ENCODE assay signal across 38 mouse cellular contexts in the genomic region with DNA sequence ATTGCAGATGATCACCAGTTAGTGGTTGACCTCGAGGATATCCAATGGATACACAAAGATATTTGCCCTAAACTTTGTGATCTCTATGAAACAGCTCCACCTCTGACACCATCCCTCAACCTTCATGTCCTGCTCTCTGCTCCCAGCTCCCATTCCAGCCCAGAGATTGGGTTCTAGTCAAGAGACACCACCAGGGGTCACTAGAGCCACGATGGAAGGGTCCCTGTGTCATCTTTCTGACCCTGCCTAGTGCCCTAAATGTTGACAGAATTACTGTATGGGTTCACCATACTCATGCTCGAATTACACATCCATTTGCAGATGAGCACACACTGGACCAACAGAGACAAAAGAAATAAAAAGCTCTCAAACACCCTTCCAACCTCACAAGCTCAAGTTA. TPM values are rescaled to one million over a fixed set of nuclear protein-coding genes. Genes with fewer than 3 reads are reported as not detected.
DNase-seq lines count a peak whose midpoint lies in the region; ATAC-seq and TF ChIP-seq lines count a peak whose summit lies in the region.
"Had no signal": no experiment of that assay in that cellular context is flagged by ENCODE, and none has a peak within 500 bp of the region (broad histone marks: within the 10 kb centered on the region; RNA-seq: fewer than 3 reads in every experiment).

No protein-coding gene starts in this region.

- no peaks in the 10 kb centered on the region for H3K9me3 ChIP-seq in kidney, postnatal 0 days (replicated peaks; ENCODE audit: low read length)
- H3K9me3 ChIP-seq in kidney, embryonic 14.5 days (ENCODE audit: control insufficient read depth, low read length) = no peaks in the 10 kb centered on the region
- peaks cover 4% of the 10 kb centered on the region; the same call in 1 of the 2 replicates for H3K9me3 ChIP-seq in ES-Bruce4 (replicated peaks; ENCODE audit: control insufficient read depth, insufficient read depth, low read length, poor library complexity, severe bottlenecking)
- H3K9me3 ChIP-seq in MEL (replicated peaks; ENCODE audit: insufficient read depth, low read length) = peaks cover 2% of the 10 kb centered on the region; the same call in 1 of the 2 replicates
- no peaks in the 10 kb centered on the region; the same call in 1 of the 2 replicates for H3K9me3 ChIP-seq in limb, embryonic 10.5 days (replicated peaks)
- peaks cover 18% of the 10 kb centered on the region for H3K9me3 ChIP-seq in midbrain, embryonic 10.5 days (replicated peaks)
- H3K9me3 ChIP-seq: embryonic facial prominence, embryonic 12.5 days; embryonic facial prominence, embryonic 15.5 days; G1E had no signal

- no peak overlapping the region for H3K4me2 ChIP-seq in kidney, postnatal 0 days (ENCODE audit: low read length)
- H3K4me2 ChIP-seq in kidney, embryonic 14.5 days (replicated peaks; ENCODE audit: low read depth, low read length) = no peak overlapping the region
- H3K4me2 ChIP-seq: embryonic facial prominence, embryonic 12.5 days; embryonic facial prominence, embryonic 15.5 days; heart, embryonic 11.5 days; hindbrain, embryonic 12.5 days; hindbrain, embryonic 15.5 days had no signal

- H3K9ac ChIP-seq in kidney, postnatal 0 days (ENCODE audit: low read depth, low read length) = no peak overlapping the region
- no peak overlapping the region for H3K9ac ChIP-seq in kidney, embryonic 14.5 days (ENCODE audit: low read depth, low read length)
- H3K9ac ChIP-seq in ES-Bruce4 (ENCODE audit: low read depth, poor library complexity, severe bottlenecking) = no peak overlapping the region
- no peak overlapping the region for H3K9ac ChIP-seq in MEL (ENCODE audit: control insufficient read depth, low read depth, low read length, poor library complexity, severe bottlenecking)
- H3K9ac ChIP-seq: embryonic facial prominence, embryonic 12.5 days; embryonic facial prominence, embryonic 15.5 days; forebrain, postnatal 0 days; hindbrain, embryonic 12.5 days; hindbrain, embryonic 15.5 days had no signal

- no peak for DNase-seq in kidney, postnatal 0 days (ENCODE audit: low spot score)
- peak; percentile 15 for DNase-seq in MEL (ENCODE audit: low read depth, low spot score)
- DNase-seq in limb, embryonic 10.5 days (ENCODE audit: low spot score) = no peak
- DNase-seq in right cerebral cortex, postnatal 25 days = no peak
- DNase-seq in adrenal gland, postnatal 10 days = no peak
- no peak for DNase-seq in midbrain, embryonic 10.5 days (ENCODE audit: low spot score)
- DNase-seq: adrenal gland, postnatal 14 days; cerebellum, adult 11-12 months; cerebellum, adult 9-11 months; cerebellum, postnatal 25 days; forebrain, postnatal 0 days; gastrocnemius, adult 2 months; gastrocnemius, postnatal 14 days; heart, adult 11 months had no signal

- no peaks in the 10 kb centered on the region for H3K27me3 ChIP-seq in kidney, postnatal 0 days (ENCODE audit: insufficient read depth, low read length)
- H3K27me3 ChIP-seq in kidney, embryonic 14.5 days (ENCODE audit: control insufficient read depth, insufficient read depth, low read length) = no peaks in the 10 kb centered on the region
- H3K27me3 ChIP-seq in ES-Bruce4 (ENCODE audit: control insufficient read depth, insufficient read depth, low read length, poor library complexity, severe bottlenecking) (no peaks in the 10 kb centered on the region), MEL (ENCODE audit: control insufficient read depth in 1 of 2, insufficient read depth in 2 of 2, low read length in 2 of 2) (no peaks in the 10 kb centered on the region; a peak in 1 of 4 replicates)
- H3K27me3 ChIP-seq in limb, embryonic 10.5 days (ENCODE audit: low read depth, poor library complexity, severe bottlenecking) = no peaks in the 10 kb centered on the region
- no peaks in the 10 kb centered on the region for H3K27me3 ChIP-seq in midbrain, embryonic 10.5 days (ENCODE audit: low read depth, poor library complexity, severe bottlenecking)
- H3K27me3 ChIP-seq: embryonic facial prominence, embryonic 12.5 days; embryonic facial prominence, embryonic 15.5 days; hindbrain, embryonic 12.5 days; hindbrain, embryonic 15.5 days had no signal

- TF ChIP-seq EP300 in ES-Bruce4 (IDR thresholded peaks at IDR 0.05; ENCODE audit: insufficient read depth, low read depth, low read length) (no peak), MEL (IDR thresholded peaks at IDR 0.05; ENCODE audit: low read depth in 1 of 2, low read length in 2 of 2) (no peak)

- ATAC-seq in kidney, postnatal 0 days (replicated peaks; ENCODE audit: low FRiP score, low read depth) = no peak
- no peak for ATAC-seq in kidney, embryonic 14.5 days (ENCODE audit: low FRiP score, low TSS enrichment)
- ATAC-seq: CD4-positive, CD25-positive, alpha-beta regulatory T cell, adult 4 months; forebrain, embryonic 14.5 days; forebrain, postnatal 0 days; intestine, postnatal 0 days had no signal

- no peaks in the 10 kb centered on the region for H3K4me1 ChIP-seq in kidney, postnatal 0 days (replicated peaks; ENCODE audit: insufficient read depth, low read length)
- H3K4me1 ChIP-seq in kidney, embryonic 14.5 days (ENCODE audit: control insufficient read depth, insufficient read depth, low read length) = no peaks in the 10 kb centered on the region
- no peaks in the 10 kb centered on the region for H3K4me1 ChIP-seq in ES-Bruce4 (ENCODE audit: control insufficient read depth, insufficient read depth, low read length)
- no peaks in the 10 kb centered on the region for H3K4me1 ChIP-seq in MEL (ENCODE audit: control insufficient read depth in 1 of 2, insufficient read depth in 2 of 2, low read length in 2 of 2)
- no peaks in the 10 kb centered on the region for H3K4me1 ChIP-seq in limb, embryonic 10.5 days
- H3K4me1 ChIP-seq in midbrain, embryonic 10.5 days = no peaks in the 10 kb centered on the region
- H3K4me1 ChIP-seq: embryonic facial prominence, embryonic 12.5 days; embryonic facial prominence, embryonic 15.5 days; hindbrain, embryonic 12.5 days; hindbrain, embryonic 15.5 days had no signal

- no peak overlapping the region for H3K27ac ChIP-seq in kidney, postnatal 0 days
- no peak overlapping the region for H3K27ac ChIP-seq in kidney, embryonic 14.5 days (ENCODE audit: low read depth, low read length)
- H3K27ac ChIP-seq in ES-Bruce4 (ENCODE audit: insufficient read depth, low read length) (no peak overlapping the region), MEL (ENCODE audit: control insufficient read depth, low read depth, low read length) (no peak overlapping the region)
- H3K27ac ChIP-seq in limb, embryonic 10.5 days = no peak overlapping the region
- H3K27ac ChIP-seq in midbrain, embryonic 10.5 days (replicated peaks) = no peak overlapping the region
- H3K27ac ChIP-seq: embryonic facial prominence, embryonic 12.5 days; embryonic facial prominence, embryonic 15.5 days; gastrocnemius, adult 2 months; hindbrain, embryonic 12.5 days; hindbrain, embryonic 15.5 days had no signal

- no peaks in the 10 kb centered on the region for H3K36me3 ChIP-seq in kidney, postnatal 0 days (ENCODE audit: insufficient read depth, low read length)
- no peaks in the 10 kb centered on the region for H3K36me3 ChIP-seq in kidney, embryonic 14.5 days (ENCODE audit: control insufficient read depth, insufficient read depth, low read length)
- H3K36me3 ChIP-seq in ES-Bruce4 (ENCODE audit: control insufficient read depth, insufficient read depth, low read length, poor library complexity, severe bottlenecking) (no peaks in the 10 kb centered on the region), MEL (ENCODE audit: control insufficient read depth in 1 of 2, insufficient read depth in 2 of 2, low read length in 2 of 2) (no peaks in the 10 kb centered on the region)
- H3K36me3 ChIP-seq in limb, embryonic 10.5 days = no peaks in the 10 kb centered on the region
- H3K36me3 ChIP-seq in midbrain, embryonic 10.5 days = no peaks in the 10 kb centered on the region
- H3K36me3 ChIP-seq: embryonic facial prominence, embryonic 12.5 days; embryonic facial prominence, embryonic 15.5 days; G1E; hindbrain, embryonic 12.5 days; hindbrain, embryonic 15.5 days had no signal

- TF ChIP-seq RAD21 in MEL (IDR thresholded peaks at IDR 0.05; ENCODE audit: low read depth, low read length) = peak; percentile 39

- no peaks in the 10 kb centered on the region for H3K79me2 ChIP-seq in MEL (ENCODE audit: control insufficient read depth, insufficient read depth, low read length, poor library complexity)

- no peak for TF ChIP-seq POLR2A in ES-Bruce4 (IDR thresholded peaks at IDR 0.05; ENCODE audit: insufficient read depth, low read length)
- TF ChIP-seq POLR2A in MEL (IDR thresholded peaks at IDR 0.05; ENCODE audit: control insufficient read depth in 1 of 2, insufficient read depth in 1 of 2, low read depth in 1 of 2, low read length in 2 of 2, poor library complexity in 1 of 2) = no peak

- H3K4me3 ChIP-seq in kidney, postnatal 0 days (replicated peaks; ENCODE audit: low read depth, low read length) = no peak overlapping the region
- no peak overlapping the region for H3K4me3 ChIP-seq in kidney, embryonic 14.5 days (ENCODE audit: low read length)
- H3K4me3 ChIP-seq in ES-Bruce4 (ENCODE audit: low read depth, low read length) (no peak overlapping the region), MEL (ENCODE audit: control insufficient read depth in 1 of 2, insufficient read depth in 1 of 2, low read depth in 2 of 2, low read length in 2 of 2) (no peak overlapping the region)
- no peak overlapping the region for H3K4me3 ChIP-seq in limb, embryonic 10.5 days
- no peak overlapping the region for H3K4me3 ChIP-seq in midbrain, embryonic 10.5 days
- H3K4me3 ChIP-seq: embryonic facial prominence, embryonic 12.5 days; embryonic facial prominence, embryonic 15.5 days; gastrocnemius, adult 2 months; hindbrain, embryonic 12.5 days; hindbrain, embryonic 15.5 days had no signal

- WGBS in kidney, postnatal 0 days = 30% methylated on average over 3 of the region's 3 CpGs
- 30% methylated on average over 3 of the region's 3 CpGs for WGBS in kidney, embryonic 14.5 days
- 42% methylated on average over 3 of the region's 3 CpGs for WGBS in limb, embryonic 10.5 days
- WGBS in midbrain, embryonic 10.5 days = 35% methylated on average over 3 of the region's 3 CpGs

- TF ChIP-seq CTCF in kidney, postnatal 0 days (IDR thresholded peaks at IDR 0.05; ENCODE audit: low read depth) = peak; percentile 8; the same call in 1 of the 2 replicates
- TF ChIP-seq CTCF in ES-Bruce4 (IDR thresholded peaks at IDR 0.05; ENCODE audit: low read depth, low read length) (peak; percentile 55), MEL (IDR thresholded peaks at IDR 0.05 in 2 of 3, conservative IDR thresholded peaks at IDR 0.05 in 1 of 3; ENCODE audit: control insufficient read depth in 1 of 3, insufficient read depth in 1 of 3, low read depth in 2 of 3, low read length in 3 of 3, poor library complexity in 1 of 3, severe bottlenecking in 1 of 3) (peak; percentile 12 to 45 (median 35); a peak in 4 of 6 replicates)

RNA-seq across cellular contexts. Expression of a gene that starts 35.2 kb away (rescaled TPM):
- polyA plus RNA-seq in kidney, postnatal 0 days (2015; fragmentation: Nextera tagmentation; extraction: Ambion mirVana) = not detected in 2 replicates
- not detected in 2 replicates for polyA plus RNA-seq in kidney, embryonic 14.5 days (2014; fragmentation: Nextera tagmentation; extraction: Ambion mirVana)
- polyA plus RNA-seq in ES-Bruce4 (2011; ENCODE audit: insufficient read depth, insufficient read length, low read depth, missing spikeins) = not detected in 2 replicates
- 0.03 TPM in 1 of 2 replicates, not detected in the other for total RNA-seq in MEL (2012; rRNA removed)
- polyA plus RNA-seq in MEL (2012; ENCODE audit: insufficient read depth in 1 of 2, insufficient read length in 2 of 2, low read depth in 1 of 2, low replicate concordance in 2 of 2, missing spikeins in 1 of 2) = not detected
- polyA plus RNA-seq in limb, embryonic 10.5 days (2016; fragmentation: Nextera tagmentation; extraction: Ambion mirVana) = not detected in 2 replicates
- not detected for total RNA-seq in adrenal gland, postnatal 10 days (2021)
- polyA plus RNA-seq in midbrain, embryonic 10.5 days (2016; fragmentation: Nextera tagmentation; extraction: Ambion mirVana) = not detected in 2 replicates
- total RNA-seq: adrenal gland, adult 18-20 months; adrenal gland, postnatal 14 days; common myeloid progenitor, adult 5-6 weeks; forebrain, postnatal 0 days; gastrocnemius, adult 2 months; gastrocnemius, postnatal 14 days; gastrocnemius, postnatal 4 days; heart, adult 8-10 months; heart, postnatal 25 days; hematopoietic stem cell, adult 5-6 weeks had no signal
- polyA plus RNA-seq: brain, embryonic 14.5 days; C2C12; CD4-positive, CD25-positive, alpha-beta regulatory T cell, adult 4 months; embryonic facial prominence, embryonic 12.5 days; embryonic facial prominence, embryonic 15.5 days; forebrain, embryonic 11.5 days; forebrain, embryonic 14.5 days; forebrain, postnatal 0 days; frontal cortex, adult 2 months; G1E; heart, embryonic 11.5 days; heart, embryonic 14.5 days; heart, postnatal 0 days; hindbrain, embryonic 12.5 days; hindbrain, embryonic 15.5 days; intestine, embryonic 14.5 days; intestine, postnatal 0 days had no signal

RNA-seq across cellular contexts. Expression of a gene that starts 51.1 kb away (rescaled TPM):
- not detected in 2 replicates for polyA plus RNA-seq in kidney, postnatal 0 days (2015; fragmentation: Nextera tagmentation; extraction: Ambion mirVana)
- polyA plus RNA-seq in kidney, embryonic 14.5 days (2014; fragmentation: Nextera tagmentation; extraction: Ambion mirVana) = not detected in 2 replicates
- polyA plus RNA-seq in ES-Bruce4 (2011; ENCODE audit: insufficient read depth, insufficient read length, low read depth, missing spikeins) (not detected in 2 replicates), MEL (2012; ENCODE audit: insufficient read depth in 1 of 2, insufficient read length in 2 of 2, low read depth in 1 of 2, low replicate concordance in 2 of 2, missing spikeins in 1 of 2) (not detected)
- not detected in 2 replicates for total RNA-seq in MEL (2012; rRNA removed)
- not detected in 2 replicates for polyA plus RNA-seq in limb, embryonic 10.5 days (2016; fragmentation: Nextera tagmentation; extraction: Ambion mirVana)
- not detected for total RNA-seq in adrenal gland, postnatal 10 days (2021)
- polyA plus RNA-seq in midbrain, embryonic 10.5 days (2016; fragmentation: Nextera tagmentation; extraction: Ambion mirVana) = not detected in 2 replicates
- total RNA-seq: adrenal gland, adult 18-20 months; adrenal gland, postnatal 14 days; common myeloid progenitor, adult 5-6 weeks; forebrain, postnatal 0 days; gastrocnemius, adult 2 months; gastrocnemius, postnatal 14 days; gastrocnemius, postnatal 4 days; heart, adult 8-10 months; heart, postnatal 25 days; hematopoietic stem cell, adult 5-6 weeks had no signal
- polyA plus RNA-seq: brain, embryonic 14.5 days; C2C12; embryonic facial prominence, embryonic 12.5 days; embryonic facial prominence, embryonic 15.5 days; forebrain, embryonic 11.5 days; forebrain, embryonic 14.5 days; forebrain, postnatal 0 days; frontal cortex, adult 2 months; G1E; heart, embryonic 11.5 days; heart, embryonic 14.5 days; heart, postnatal 0 days; hindbrain, embryonic 12.5 days; hindbrain, embryonic 15.5 days; intestine, postnatal 0 days had no signal

RNA-seq across cellular contexts. Expression of a gene that starts 52.5 kb away (rescaled TPM):
- not detected in 2 replicates for polyA plus RNA-seq in kidney, postnatal 0 days (2015; fragmentation: Nextera tagmentation; extraction: Ambion mirVana)
- polyA plus RNA-seq in kidney, embryonic 14.5 days (2014; fragmentation: Nextera tagmentation; extraction: Ambion mirVana) = not detected in 2 replicates
- polyA plus RNA-seq in ES-Bruce4 (2011; ENCODE audit: insufficient read depth, insufficient read length, low read depth, missing spikeins) (not detected in 2 replicates), MEL (2012; ENCODE audit: insufficient read depth in 1 of 2, insufficient read length in 2 of 2, low read depth in 1 of 2, low replicate concordance in 2 of 2, missing spikeins in 1 of 2) (not detected)
- not detected in 2 replicates for total RNA-seq in MEL (2012; rRNA removed)
- polyA plus RNA-seq in limb, embryonic 10.5 days (2016; fragmentation: Nextera tagmentation; extraction: Ambion mirVana) = not detected in 2 replicates
- total RNA-seq in adrenal gland, postnatal 10 days (2021) = not detected
- polyA plus RNA-seq in midbrain, embryonic 10.5 days (2016; fragmentation: Nextera tagmentation; extraction: Ambion mirVana) = not detected in 2 replicates
- total RNA-seq: adrenal gland, adult 18-20 months; adrenal gland, postnatal 14 days; common myeloid progenitor, adult 5-6 weeks; forebrain, postnatal 0 days; gastrocnemius, adult 2 months; gastrocnemius, postnatal 14 days; gastrocnemius, postnatal 4 days; heart, adult 8-10 months; heart, postnatal 25 days; hematopoietic stem cell, adult 5-6 weeks had no signal
- polyA plus RNA-seq: brain, embryonic 14.5 days; C2C12; CD4-positive, CD25-positive, alpha-beta regulatory T cell, adult 4 months; embryonic facial prominence, embryonic 12.5 days; embryonic facial prominence, embryonic 15.5 days; forebrain, embryonic 11.5 days; forebrain, embryonic 14.5 days; forebrain, postnatal 0 days; frontal cortex, adult 2 months; G1E; heart, embryonic 11.5 days; heart, embryonic 14.5 days; heart, postnatal 0 days; hindbrain, embryonic 12.5 days; hindbrain, embryonic 15.5 days; intestine, embryonic 14.5 days; intestine, postnatal 0 days had no signal
